Mouse (Mus musculus) kidney, postnatal 36 days (tissue): ENCODE data around the gene Btbd7.

Source experiments
- DNase-seq, 2 experiments: peaks; one replicate each; pipeline ENCODE4 v3.0.0; 2021 to 2022; ENCODE audit warnings: mixed read lengths in 2 of 2

The Btbd7 gene

GRCm38 (mm10) chr12:102778151-102778550, 100.1 kb downstream of the Btbd7 start:
- DNase-seq: no peak

- no peak for DNase-seq
Observed at GRCm38 (mm10) chr12:102776035-102776434, 102.2 kb downstream of the Btbd7 start.

GRCm38 (mm10) chr12:102772676-102773075, 105.6 kb downstream of the Btbd7 start:
- no peak for DNase-seq

GRCm38 (mm10) chr12:102771601-102772000, 106.7 kb downstream of the Btbd7 start:
- DNase-seq: no peak

- DNase-seq: peak in 1 of 2 experiments; percentile 45
Observed at GRCm38 (mm10) chr12:102769000-102769399, 109.3 kb downstream of the Btbd7 start.

- DNase-seq: no peak
Observed at GRCm38 (mm10) chr12:102763696-102764095, 114.6 kb downstream of the Btbd7 start.

GRCm38 (mm10) chr12:102761668-102762067, 116.6 kb downstream of the Btbd7 start:
- DNase-seq: no peak

GRCm38 (mm10) chr12:102758936-102759335, 119.3 kb downstream of the Btbd7 start:
- DNase-seq: peak in 1 of 2 experiments; percentile 33

GRCm38 (mm10) chr12:102758403-102758756, 119.9 kb downstream of the Btbd7 start, which contains the start of gene Gm20604:
Gene Gm20604 (minus strand): TSS chr12:102758672.
- DNase-seq: no peak

GRCm38 (mm10) chr12:102757689-102758402, 120.4 kb downstream of the Btbd7 start, which contains the start of the genes Gm28051, Gon7 and Ubr7:
Gene Gm28051 (minus strand): TSS chr12:102757765.
Gene Gon7 (minus strand): TSS chr12:102757803.
Gene Ubr7 (plus strand): TSS chr12:102757967.
- DNase-seq: peak; percentile 98

GRCm38 (mm10) chr12:102757055-102757688, 121.1 kb downstream of the Btbd7 start:
- DNase-seq: peak in 1 of 2 experiments; percentile 95

GRCm38 (mm10) chr12:102756304-102756703, 122.0 kb downstream of the Btbd7 start:
- peak in 1 of 2 experiments; percentile 51 for DNase-seq

GRCm38 (mm10) chr12:102748256-102748655, 130.0 kb downstream of the Btbd7 start:
- DNase-seq: no peak

- DNase-seq: no peak
Observed at GRCm38 (mm10) chr12:102744839-102745238, 133.4 kb downstream of the Btbd7 start.

- peak; percentile 94 to 95 for DNase-seq
Observed at GRCm38 (mm10) chr12:102743589-102744574, 134.4 kb downstream of the Btbd7 start, which contains the start of the genes Moap1 and Tmem251. Gene Moap1 (minus strand): TSS chr12:102743661. Gene Tmem251 (plus strand): TSS chr12:102743762.

GRCm38 (mm10) chr12:102743036-102743588, 135.2 kb downstream of the Btbd7 start:
- DNase-seq: no peak

- DNase-seq: no peak
Observed at GRCm38 (mm10) chr12:102742056-102742455, 136.2 kb downstream of the Btbd7 start.

- peak in 1 of 2 experiments; percentile 21 for DNase-seq
Observed at GRCm38 (mm10) chr12:102740285-102740684, 138.0 kb downstream of the Btbd7 start.

- DNase-seq: no peak
Observed at GRCm38 (mm10) chr12:102739096-102739495, 139.2 kb downstream of the Btbd7 start.

GRCm38 (mm10) chr12:102733381-102733780, 144.9 kb downstream of the Btbd7 start:
- DNase-seq: peak; percentile 56 to 82

GRCm38 (mm10) chr12:102730798-102731619, 147.3 kb downstream of the Btbd7 start:
- peak in 1 of 2 experiments; percentile 36 for DNase-seq
